22 mouse cellular contexts compared by ENCODE assay signal in the genomic region with DNA sequence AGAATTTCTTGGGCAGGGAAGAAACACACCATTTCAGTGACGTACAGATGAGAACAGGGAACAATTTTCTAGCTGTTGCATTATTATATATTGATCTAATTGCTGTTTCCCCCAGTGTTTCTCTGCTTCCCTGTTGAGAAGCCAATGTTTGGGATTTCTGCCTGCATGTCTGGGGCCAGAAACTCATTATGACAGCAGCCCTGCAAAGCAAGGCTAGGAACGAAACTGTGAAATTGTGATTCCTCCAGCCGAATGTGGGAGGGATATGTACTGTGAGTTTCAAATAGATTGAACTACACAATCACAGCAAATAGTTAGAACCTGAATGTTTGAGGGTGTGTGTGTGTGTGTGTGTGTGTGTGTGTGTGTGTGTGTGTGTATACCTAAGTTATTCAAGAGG.
A peak's percentile ranks its signal among the peaks of the same experiment; 100 is the strongest.
DNase-seq lines count a peak whose midpoint lies in the region; TF ChIP-seq lines count a peak whose summit lies in the region.
"Had no signal": no experiment of that assay in that cellular context is flagged by ENCODE, and none has a peak within 500 bp of the region (broad histone marks: within the 10 kb centered on the region; RNA-seq: fewer than 3 reads in every experiment).

No protein-coding gene starts in this region.

- peak overlapping the region; percentile 64 for H3K27ac ChIP-seq in layer of hippocampus, adult 2 months
- H3K27ac ChIP-seq: embryonic facial prominence, embryonic 10.5 days; embryonic facial prominence, embryonic 12.5 days; forebrain, embryonic 13.5 days; forebrain, embryonic 15.5 days had no signal

- no peak for TF ChIP-seq POLR2A in brain, embryonic 14.5 days (IDR thresholded peaks at IDR 0.05; ENCODE audit: borderline replicate concordance, extremely low read depth, insufficient read depth, insufficient read length, poor library complexity, severe bottlenecking)

- peak; percentile 10 for DNase-seq in layer of hippocampus, adult 11-12 months (ENCODE audit: low spot score)
- DNase-seq in layer of hippocampus, postnatal 10 days (ENCODE audit: low spot score in 2 of 2): no peak
- DNase-seq in layer of hippocampus, adult 2 months (ENCODE audit: low spot score in 2 of 2): peak; percentile 21 to 26
- no peak for DNase-seq in layer of hippocampus, adult 8-10 months (ENCODE audit: low spot score in 2 of 2)
- peak; percentile 23 for DNase-seq in right cerebral cortex, adult 18-20 months
- DNase-seq in right cerebral cortex, postnatal 25 days: no peak
- peak; percentile 35 for DNase-seq in brain, embryonic 14.5 days (ENCODE audit: low read depth)
- no peak for DNase-seq in thymus, postnatal 25 days
- DNase-seq: adrenal gland, adult 2 months; adrenal gland, postnatal 10 days; adrenal gland, postnatal 25 days; cerebellum, adult 11 months; cerebellum, adult 18-20 months; cerebellum, adult 8-10 months; cerebellum, adult 9-11 months; cerebellum, postnatal 14 days; cerebellum, postnatal 36 days; forebrain, postnatal 0 days had no signal

- TF ChIP-seq CTCF in layer of hippocampus, adult 2 months (conservative IDR thresholded peaks at IDR 0.05): no peak
- TF ChIP-seq CTCF in brain, embryonic 14.5 days (IDR thresholded peaks at IDR 0.05; ENCODE audit: borderline replicate concordance, extremely low read depth, insufficient read depth, insufficient read length): no peak

- H3K4me3 ChIP-seq in layer of hippocampus, adult 2 months: no peak overlapping the region
- H3K4me3 ChIP-seq: embryonic facial prominence, embryonic 10.5 days; embryonic facial prominence, embryonic 12.5 days; forebrain, embryonic 13.5 days; forebrain, embryonic 15.5 days had no signal

Comparison
In these comparisons a context has a peak if more than half of its experiments do, and no peak if none do; other contexts are left out.
1. DNase-seq: peak in layer of hippocampus, adult 11-12 months (single experiment), layer of hippocampus, adult 2 months (2 of 2), right cerebral cortex, adult 18-20 months (single experiment) and brain, embryonic 14.5 days (single experiment); none in layer of hippocampus, postnatal 10 days (0 of 2), layer of hippocampus, adult 8-10 months (0 of 2), right cerebral cortex, postnatal 25 days (single experiment) and thymus, postnatal 25 days (single experiment).